Mouse (Mus musculus): ENCODE data around the gene Tmem129.

- TF ChIP-seq POLR2A (IDR thresholded peaks at IDR 0.05; ENCODE audit: borderline replicate concordance, extremely low read depth, low read depth, low read length): no peak
- TF ChIP-seq CTCF (IDR thresholded peaks at IDR 0.05; ENCODE audit: insufficient read depth, low read length): no peak
These were observed 40.5 kb upstream of the Tmem129 start for GRCm38 (mm10) chr5:33698669-33699068.
